Mouse (Mus musculus) spleen, adult 18-20 months (tissue): ENCODE results near the gene Cd99l2.
"Not testable (repeated sequence)": the region's sequence is repeated elsewhere in the genome, so short reads cannot be mapped to it uniquely, and the experiment has no call there.

Experiments
- DNase-seq, 2 experiments: peaks; one replicate each; pipeline ENCODE4 v3.0.0; 2022; ENCODE audit warnings: mixed read lengths in 2 of 2

Cd99l2 gene

DNA sequence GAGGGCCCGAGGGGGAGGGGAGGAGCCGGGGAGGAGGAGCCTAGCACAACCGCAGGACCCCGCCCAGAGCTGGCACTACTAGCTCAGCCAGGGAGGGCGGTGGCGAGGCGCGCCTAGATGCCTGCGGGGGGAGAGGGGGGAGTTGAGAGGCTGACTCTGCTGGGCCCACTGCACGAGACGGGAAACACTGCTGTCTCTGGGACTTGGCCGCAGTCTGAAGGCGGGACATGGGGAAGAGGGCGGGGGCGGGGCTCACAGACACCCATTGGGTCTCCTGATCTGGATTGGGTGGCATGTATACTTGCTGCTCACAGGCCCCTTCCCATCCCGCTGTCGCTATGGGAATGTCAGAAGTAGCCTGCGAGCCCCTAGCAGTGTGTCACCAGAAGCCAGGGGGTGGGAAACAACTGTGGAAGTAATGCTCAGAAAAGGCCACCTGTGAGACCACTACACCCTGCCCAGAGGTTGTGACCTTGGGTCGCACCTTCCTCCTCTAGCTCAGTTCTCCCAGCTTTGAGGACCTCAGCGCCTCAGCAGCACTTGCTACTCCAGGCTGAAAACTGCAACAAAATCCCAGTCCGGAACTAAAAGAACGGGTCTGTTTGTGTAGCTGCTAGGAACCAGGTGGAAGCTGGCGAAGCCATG, at the start of gene Cd99l2:
TSS of gene Cd99l2 (minus strand) at position 216 of the 645 bp plus-strand sequence.
- peak; percentile 69 to 81 for DNase-seq

DNA sequence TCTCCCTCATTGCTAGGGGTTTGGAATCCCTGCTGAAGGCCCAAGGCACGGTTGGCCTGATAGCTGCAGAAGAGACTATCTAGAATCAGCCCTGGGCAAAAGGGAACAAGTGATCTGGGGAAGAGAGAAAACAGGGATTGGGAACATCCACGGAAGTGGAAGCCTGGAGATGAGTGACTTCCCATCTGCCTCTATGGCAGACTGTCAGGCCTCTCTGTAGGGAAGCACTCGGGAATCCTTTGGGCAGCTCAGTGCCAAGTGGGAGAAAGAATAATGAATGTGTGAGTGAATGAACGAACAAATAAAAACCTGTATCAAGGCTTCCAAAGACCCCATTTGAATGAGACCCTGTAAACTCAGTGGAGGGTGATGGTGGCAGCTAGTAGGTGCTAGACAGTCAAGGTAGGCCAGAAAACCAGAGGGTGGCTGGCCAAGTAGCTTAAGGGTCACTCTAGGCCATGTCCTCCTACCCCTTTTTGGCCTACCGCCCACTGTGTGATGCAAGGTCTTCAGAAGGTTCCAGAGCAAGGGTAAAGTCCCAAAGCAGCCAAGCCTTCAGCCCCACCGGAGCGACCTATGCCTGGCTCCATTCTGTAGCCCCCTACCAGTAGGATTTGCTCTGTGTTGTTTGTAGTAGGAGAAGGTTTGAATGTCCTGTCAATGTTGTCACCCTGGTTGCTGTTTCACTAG, 48.3 kb upstream of the Cd99l2 start:
- DNase-seq, result no peak

GRCm38 (mm10) chrX:71537791-71538190, 45.1 kb upstream of the Cd99l2 start:
- no peak for DNase-seq

DNA sequence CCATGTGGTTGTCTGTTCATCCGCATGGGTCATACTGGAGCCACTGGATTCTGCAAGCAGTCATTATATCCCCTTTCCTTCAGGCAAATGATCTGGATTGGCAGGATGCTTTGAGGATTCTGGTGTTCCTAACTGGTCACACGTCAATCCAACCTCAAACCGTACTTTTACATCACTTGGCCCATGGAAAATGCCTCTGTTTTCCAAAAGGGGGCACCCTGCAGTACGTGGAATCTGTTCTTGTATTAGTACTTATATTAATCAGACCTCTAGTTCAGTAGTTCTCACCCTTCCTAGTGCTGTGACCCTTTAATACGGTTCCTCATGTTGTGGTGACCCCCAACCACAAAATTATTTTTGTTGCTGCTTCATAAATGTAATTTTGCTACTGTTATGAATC, 41.5 kb upstream of the Cd99l2 start:
- no peak for DNase-seq

DNA sequence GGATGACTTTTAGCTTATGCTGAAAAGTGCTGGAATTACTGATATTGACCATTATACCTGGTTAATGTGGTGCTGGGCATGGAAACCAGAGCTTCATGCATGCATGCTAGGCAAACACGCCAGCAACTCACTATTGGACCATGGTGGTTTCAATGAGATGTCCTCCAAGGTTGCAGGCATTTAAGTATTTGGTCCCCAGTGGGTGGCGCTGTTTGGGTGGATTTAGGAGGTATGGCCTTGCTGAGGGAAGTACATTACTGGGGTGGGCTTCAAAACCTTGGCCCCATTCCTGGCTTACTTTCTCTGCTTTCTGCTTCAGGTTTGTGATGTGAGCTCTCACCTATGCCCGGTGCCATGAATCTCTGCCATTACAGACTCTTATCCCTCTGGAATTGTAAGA, 40.0 kb upstream of the Cd99l2 start:
- peak in 1 of 2 experiments; percentile 4 for DNase-seq

GRCm38 (mm10) chrX:71528646-71529045, 36.0 kb upstream of the Cd99l2 start:
- DNase-seq, result no peak

DNA sequence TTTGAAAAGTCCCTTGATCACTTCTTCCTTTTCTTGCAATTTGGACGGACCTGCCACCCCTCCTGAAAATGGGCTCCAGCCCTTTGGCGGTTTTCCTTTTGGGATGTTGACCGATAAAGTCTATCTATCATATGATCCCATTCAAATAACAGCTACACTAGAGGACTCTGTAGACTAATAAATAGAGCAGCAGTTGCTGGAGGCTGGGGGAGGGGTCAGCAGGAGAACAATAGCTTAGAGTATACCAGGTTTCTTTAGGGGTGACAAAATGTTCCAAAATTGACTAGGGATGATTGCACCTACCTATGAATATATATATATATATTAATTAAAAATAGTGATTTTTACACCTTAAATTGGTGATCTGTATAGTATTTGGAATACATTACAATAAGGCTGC, 35.5 kb upstream of the Cd99l2 start:
- no peak for DNase-seq

GRCm38 (mm10) chrX:71527461-71527860, 34.8 kb upstream of the Cd99l2 start:
- no peak for DNase-seq

DNA sequence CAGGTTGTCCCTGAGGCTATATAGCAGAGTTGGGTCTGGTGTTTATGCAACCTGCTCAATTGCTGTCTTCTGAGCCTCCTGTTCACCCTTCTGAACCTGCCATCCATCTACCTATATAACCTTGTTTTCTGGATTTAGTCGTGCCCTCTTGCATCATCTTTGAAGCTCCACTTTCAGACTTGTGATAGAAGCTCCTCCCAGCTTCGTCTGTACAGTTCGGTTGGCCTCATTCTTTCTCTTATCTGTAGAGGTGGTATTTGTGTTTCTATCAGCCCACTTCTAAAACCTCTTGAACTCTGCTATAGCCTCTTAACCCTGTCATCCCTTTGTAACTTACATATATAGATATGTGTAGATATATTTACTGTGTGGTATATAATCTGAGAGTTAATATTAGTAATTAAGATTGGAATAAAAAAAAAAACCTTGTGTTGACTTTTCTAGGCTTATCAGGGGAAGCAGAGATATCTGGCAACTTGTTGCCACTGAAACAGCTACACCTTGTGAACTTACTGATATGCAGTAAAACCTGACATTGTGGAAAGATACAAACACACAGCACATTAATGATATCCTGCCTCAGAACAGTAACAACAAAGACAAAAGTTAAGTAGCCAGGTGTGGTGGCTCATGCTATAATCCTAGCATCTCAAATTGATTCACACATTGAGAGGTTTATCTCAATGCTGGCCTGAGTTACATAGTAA, 33.1 kb upstream of the Cd99l2 start:
- DNase-seq, result no peak

GRCm38 (mm10) chrX:71524310-71524709, 31.7 kb upstream of the Cd99l2 start:
- no peak for DNase-seq

DNA sequence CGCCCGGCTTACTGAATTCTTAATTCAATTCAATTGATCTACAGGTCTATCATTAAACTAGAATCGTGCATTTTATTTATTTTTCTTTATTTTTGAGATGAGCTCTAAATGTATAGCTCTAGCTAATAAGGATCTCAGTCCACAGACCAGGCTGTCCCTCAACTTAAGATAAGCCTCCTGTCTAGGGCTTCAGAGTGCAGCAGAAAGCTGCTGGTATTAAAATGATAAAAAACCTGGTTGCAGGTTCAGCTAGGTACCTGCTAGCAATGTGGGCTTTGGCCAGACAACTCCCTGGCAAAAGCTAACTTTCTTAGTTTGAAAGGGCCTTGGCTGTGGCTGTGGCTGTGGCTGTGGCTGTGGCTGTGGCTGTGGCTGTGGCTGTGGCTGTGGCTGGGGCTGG, 30.2 kb upstream of the Cd99l2 start:
- DNase-seq, result no peak

DNA sequence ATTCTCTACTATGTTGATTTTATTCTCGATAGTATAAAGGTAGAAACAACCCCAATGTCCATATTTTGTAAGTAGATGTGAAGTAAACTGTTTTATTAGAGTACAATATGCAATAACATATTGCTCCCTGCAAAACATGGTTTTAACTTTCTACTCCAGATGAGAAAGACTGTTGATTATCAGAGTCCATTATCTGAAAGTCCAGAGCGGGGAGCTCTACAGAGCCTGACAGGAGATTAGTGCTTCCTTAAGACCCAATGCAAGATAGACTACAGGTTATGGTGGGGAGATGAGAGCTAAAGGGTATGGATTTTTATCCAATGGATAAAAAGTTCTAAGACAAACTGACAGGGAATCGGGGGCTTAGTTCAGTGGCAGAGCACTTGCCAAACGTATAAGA, 26.6 kb upstream of the Cd99l2 start:
- DNase-seq, result no peak

- not testable (repeated sequence) for DNase-seq
Observed at GRCm38 (mm10) chrX:71506591-71506990, 13.9 kb upstream of the Cd99l2 start.

DNA sequence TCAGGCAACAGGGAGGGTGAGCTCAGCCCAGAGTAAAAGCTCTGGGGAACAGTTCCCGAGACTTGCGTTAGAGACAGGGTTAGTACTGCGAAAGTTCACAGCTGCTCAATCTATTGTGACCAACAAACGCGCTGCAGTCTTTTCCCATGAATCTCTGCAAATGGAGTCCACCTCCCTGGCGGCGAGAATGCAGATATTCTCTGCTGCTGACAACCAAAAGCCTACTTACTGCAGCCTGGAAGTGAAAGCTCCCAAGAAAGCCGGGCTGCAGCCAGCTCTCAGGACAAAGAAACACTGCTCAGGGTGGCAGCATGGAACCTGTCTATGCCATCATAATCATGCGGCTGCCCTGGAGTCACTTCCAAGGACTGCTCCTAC, 619 bp upstream of the Cd99l2 start:
- peak in 1 of 2 experiments; percentile 3 for DNase-seq

GRCm38 (mm10) chrX:71491931-71492633, 567 bp downstream of the Cd99l2 start:
- no peak for DNase-seq

GRCm38 (mm10) chrX:71489353-71489752, 3.3 kb downstream of the Cd99l2 start:
- DNase-seq, result no peak

DNA sequence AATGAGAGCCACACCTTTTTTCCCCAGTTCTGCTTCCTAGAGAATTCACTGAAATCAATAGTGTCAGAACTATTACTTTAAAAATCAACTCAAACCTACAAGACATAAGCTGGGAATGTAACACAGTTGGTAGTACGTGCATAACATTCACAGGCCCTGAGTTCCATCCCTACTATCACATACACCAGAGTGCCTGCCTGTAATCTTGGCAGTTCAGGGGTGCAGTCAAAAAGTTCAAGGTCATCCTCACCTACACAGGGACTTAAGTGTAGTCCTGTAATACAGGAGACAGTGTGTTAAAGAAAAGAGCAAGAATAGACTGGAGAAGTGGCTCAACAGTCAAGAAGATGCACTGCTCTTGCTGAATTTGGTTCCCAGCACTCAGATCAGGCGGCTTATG, 10.4 kb downstream of the Cd99l2 start:
- DNase-seq, result no peak

- no peak for DNase-seq
Observed at GRCm38 (mm10) chrX:71475992-71476391, 16.7 kb downstream of the Cd99l2 start.

GRCm38 (mm10) chrX:71475497-71475896, 17.2 kb downstream of the Cd99l2 start:
- DNase-seq, result no peak

DNA sequence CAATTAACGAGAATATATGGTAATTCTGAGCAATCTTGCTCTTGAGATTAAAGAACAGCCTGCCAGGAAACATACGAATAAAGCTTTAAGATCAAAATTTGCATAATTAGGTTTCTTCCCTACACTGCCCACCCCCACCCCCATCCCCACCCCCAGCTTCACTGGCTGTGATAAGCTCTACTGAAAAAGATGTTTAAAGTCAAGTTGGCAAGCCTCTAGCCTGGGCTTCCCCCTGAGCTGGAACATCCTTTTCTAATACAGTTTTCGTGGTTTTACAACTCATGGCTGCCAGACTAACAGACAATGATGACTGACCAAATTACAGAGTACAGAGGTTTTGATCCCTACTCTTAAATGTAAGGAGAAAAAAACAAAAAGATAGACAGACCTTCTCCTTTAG, 17.6 kb downstream of the Cd99l2 start:
- no peak for DNase-seq

GRCm38 (mm10) chrX:71474296-71474956, 18.2 kb downstream of the Cd99l2 start:
- no peak for DNase-seq

DNA sequence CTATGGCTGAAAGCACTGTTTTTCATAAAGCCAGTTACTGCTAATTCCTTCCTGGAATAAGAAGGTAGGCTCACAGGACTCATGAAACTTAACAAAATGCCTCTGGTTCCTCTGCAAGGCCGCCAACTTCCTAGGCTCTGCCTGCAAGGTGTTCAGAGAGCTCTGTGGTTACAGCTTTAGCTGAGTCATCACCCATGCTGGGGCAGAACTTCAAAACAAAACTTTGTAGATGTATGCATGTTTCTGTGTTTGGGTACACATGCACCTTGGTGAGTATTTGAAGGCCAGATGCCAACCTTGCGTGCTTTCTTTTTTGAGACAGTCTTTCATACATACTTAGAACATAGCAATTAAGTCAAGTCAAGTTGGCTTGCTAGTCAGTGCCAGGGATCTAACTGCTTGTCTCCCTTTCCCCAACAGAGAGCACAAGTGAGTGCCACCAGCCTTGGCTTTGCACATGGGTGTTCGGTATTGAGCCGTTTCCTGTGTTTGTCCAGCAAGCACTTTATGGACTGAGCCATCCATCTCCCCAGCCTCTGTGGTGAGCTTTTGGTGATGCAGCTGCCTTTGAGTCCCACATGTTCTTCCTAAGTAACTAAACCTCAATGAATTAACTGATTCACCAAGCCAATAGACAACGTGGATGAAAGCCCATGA, 23.9 kb downstream of the Cd99l2 start:
- DNase-seq, result no peak
